Mouse (Mus musculus): ENCODE measurements around the gene Cdh6.
A peak's percentile ranks its signal among the peaks of the same experiment; 100 is the strongest.

Cdh6 gene

DNA sequence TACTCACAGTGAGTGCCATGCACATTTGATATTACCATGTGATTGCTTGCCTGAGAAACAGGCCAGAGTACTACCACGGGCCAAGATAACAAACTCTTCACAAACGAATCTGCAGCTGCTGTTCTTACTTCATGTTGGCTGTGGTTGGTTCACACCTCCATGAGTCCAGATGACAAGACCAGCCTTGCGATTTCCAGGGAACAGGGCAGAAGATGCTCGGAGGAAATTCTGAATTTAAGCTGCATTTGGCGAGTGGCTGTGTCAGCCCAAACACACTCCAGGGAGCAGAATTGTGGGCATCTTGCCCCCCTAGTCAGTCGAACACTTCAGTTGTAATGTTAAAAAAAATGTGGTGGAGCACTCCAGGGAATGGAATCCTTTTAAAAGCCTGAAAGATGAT is 18.1 kb downstream of the Cdh6 start:
- DNase-seq: no peak

DNA sequence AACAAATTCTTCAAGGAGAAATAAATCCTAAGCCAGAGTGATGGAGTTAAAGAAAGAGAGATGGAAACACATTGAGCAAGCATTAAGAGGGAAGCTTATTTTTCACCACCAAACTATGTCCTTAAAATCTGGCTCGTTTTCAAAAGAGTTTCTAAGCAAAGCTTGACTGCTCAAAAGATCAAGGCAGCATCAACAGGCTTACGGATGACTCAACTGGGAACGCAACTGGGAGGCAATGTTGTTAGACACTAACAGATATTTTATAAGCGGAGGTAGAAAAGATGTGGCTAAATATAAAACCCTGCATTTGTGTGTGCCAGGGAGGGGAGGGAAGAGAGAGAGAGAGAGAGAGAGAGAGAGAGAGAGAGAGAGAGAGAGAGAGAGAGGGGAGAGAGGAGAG is 31.5 kb downstream of the Cdh6 start:
- DNase-seq: no peak

GRCm38 (mm10) chr15:13139662-13140061 is 33.8 kb downstream of the Cdh6 start:
- DNase-seq: no peak

DNA sequence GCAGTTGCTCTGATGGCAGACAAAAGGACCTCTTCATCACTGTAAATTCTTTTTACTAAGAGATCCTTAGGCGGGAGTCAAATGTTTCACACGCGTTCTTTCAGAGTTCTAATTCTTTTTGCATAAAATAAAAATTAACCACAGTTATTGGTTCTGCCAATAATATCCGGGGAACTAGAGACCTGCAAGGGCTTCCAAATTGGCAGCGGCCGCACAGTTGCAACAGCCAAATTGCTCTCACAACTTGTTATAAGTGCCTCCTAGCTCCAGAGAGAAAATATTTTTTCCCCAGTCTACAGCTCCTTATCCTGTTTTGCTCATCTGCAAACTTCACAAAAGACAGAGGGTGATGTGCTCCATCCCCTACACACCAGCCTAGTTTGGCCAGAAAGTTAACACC is 36.3 kb downstream of the Cdh6 start:
- no peak for DNase-seq

GRCm38 (mm10) chr15:13134086-13134485 is 39.4 kb downstream of the Cdh6 start:
- peak; percentile 8 to 18 for DNase-seq

GRCm38 (mm10) chr15:13133370-13133769 is 40.1 kb downstream of the Cdh6 start:
- no peak for DNase-seq

- DNase-seq: no peak
Observed at GRCm38 (mm10) chr15:13132493-13132892, 41.0 kb downstream of the Cdh6 start.

- DNase-seq: no peak
Observed at GRCm38 (mm10) chr15:13130246-13130645, 43.2 kb downstream of the Cdh6 start.

- DNase-seq: no peak
Observed at GRCm38 (mm10) chr15:13100341-13100740, 73.1 kb downstream of the Cdh6 start.

GRCm38 (mm10) chr15:13097861-13098260 is 75.6 kb downstream of the Cdh6 start:
- DNase-seq: no peak

DNA sequence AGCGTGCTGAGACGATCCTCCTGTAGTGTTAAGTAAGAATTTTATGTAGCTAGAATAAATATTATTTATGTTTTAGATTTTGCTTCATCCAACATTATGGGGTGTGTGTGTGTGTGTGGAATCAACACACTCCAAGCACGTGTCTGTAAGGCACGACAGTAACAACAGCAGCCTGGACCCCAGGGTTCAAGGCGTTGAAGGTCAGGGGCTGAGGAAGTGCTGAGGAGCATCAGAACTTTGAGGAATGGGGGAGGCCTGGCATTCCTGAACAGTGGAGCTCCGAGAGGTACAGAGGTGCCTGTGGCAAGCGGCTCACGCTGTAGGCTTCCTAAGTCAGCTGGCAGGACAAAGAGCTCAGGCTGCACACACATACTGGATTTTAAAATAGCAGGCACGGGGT is 78.1 kb downstream of the Cdh6 start:
- DNase-seq: no peak

DNA sequence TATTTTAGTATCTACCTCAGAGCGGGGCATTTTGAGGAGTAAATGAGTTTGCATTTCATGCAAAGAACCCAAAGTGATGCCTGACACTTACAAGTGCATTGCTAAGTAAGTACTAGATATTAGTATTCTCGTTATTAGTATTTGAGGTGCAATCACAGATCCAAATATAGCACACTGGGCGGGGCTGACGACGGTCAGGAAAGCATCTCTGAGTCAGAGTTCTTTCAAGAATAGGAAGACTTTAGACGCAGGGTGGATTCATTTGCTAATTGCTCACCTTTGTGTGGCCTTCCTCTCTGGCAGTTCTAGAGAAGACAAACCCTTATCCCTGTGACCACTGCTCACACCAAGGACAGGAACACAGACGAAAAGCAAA is 78.6 kb downstream of the Cdh6 start:
- no peak for DNase-seq

DNA sequence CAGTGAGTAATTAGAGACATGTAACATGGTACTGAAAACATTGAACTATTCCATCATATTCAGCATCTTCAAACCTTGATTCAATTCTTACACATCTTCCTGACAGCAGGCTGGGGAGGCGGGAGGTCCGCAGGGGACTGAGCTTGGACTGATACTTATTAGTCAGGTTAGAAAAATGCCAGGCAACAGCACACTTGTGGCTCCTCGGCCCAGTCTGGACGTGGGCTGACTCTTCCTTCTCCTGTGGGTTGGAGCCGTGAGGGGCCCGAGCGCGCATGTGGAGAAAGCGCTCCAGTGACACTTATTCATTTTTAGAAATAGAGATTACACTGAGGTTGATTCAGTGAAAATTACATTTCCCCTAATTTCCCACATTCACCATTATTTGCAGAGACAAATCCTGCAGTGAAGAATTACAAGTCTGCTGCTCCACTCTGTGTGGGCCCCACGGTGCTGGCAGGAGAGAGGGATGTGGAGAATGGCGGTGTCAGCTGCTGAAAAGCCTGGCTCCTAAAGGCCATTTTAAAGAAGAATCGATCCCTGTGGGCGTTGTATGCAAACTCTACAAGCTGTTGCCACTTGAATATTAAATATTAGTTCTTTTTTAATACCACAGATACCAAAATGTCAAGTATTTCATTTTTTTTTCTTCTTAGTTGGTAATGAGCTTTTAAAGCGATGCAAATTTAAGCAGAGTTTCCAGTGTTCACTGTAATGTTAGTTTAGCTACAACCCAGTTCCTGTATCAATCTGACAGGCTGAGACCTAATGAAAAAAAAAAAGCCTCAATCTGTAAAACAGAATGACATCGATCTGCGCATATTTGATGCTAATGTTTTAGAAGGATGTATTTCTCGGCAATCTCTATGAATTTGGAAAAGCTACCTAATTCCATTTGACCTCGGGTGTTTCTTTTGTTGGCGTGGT is 79.3 kb downstream of the Cdh6 start:
- DNase-seq: no peak

- no peak for DNase-seq
Observed at GRCm38 (mm10) chr15:13092064-13092463, 81.4 kb downstream of the Cdh6 start.

DNA sequence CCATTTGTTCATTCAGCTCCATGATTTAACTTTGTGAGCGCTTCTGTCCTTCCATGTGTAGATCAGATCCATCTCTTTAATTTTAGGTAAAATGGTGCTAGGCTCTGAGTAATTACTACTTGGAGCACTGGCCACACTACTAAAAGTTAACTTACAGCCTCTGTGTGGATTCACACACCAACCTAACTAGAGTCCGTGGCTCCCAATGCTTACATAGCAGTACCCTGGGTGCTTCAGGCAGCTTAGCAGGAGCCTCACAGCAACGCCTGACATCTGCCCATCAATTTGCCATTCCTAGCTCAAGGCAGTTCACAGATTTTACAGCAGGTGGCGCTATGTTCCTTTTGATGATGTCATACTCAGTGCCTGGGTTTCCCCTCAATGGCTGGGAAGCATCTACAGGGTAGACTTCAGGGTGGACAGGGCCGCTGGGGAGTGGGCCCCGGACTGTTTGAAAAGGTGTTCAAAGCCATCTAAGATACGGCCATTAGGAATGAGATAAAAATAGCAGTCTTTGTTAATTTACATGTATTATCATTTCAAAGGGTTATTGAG is 84.9 kb downstream of the Cdh6 start:
- DNase-seq: peak; percentile 72

DNA sequence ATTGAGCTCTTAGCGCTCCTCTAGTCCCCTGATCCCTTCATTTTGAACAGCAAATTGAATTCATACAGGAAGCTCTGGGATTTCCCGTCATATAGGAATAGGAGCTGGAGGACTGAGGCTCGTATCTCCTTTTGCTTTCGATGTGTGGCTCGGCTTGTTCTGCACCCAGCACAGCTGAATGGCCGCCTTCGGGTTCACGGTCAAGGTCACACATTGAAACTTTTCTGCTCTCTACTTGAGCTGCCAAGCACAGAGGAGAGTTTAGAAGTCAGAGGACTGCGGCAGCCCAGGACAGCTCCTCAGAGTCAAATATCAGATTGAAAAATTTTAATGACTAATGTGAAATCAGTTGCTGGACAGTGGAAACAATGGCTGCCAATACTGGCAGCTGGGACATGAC is 88.7 kb downstream of the Cdh6 start:
- no peak for DNase-seq

GRCm38 (mm10) chr15:13076908-13077669 is 96.4 kb downstream of the Cdh6 start:
- no peak for DNase-seq

- no peak for DNase-seq
Observed at GRCm38 (mm10) chr15:13074047-13074446, 99.4 kb downstream of the Cdh6 start.

GRCm38 (mm10) chr15:13068213-13068516 is 105.3 kb downstream of the Cdh6 start:
- DNase-seq: no peak

- peak; percentile 10 to 16 for DNase-seq
Observed at GRCm38 (mm10) chr15:13067429-13068212, 105.9 kb downstream of the Cdh6 start.

DNA sequence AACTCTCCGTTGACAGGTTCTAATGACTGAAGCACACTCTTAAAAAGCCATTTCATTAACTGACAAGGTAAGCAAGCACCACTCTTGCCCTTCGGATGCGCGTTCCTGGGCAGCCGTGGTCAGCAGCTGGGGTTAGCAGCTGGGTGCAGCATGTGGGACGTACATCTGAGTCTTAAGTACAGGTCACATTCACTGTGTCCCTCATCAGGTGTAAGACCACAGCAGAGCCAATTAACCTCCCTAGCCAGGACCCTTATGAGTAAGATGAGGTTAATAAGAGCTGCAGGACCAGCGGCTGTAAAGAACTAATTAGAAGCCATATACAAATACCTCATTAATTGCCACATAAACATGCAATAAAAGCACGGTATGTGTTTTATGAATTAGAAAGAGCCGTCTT is 106.7 kb downstream of the Cdh6 start:
- DNase-seq: peak in 1 of 2 experiments; percentile 22

- DNase-seq: no peak
Observed at GRCm38 (mm10) chr15:13063633-13064032, 109.8 kb downstream of the Cdh6 start.

DNA sequence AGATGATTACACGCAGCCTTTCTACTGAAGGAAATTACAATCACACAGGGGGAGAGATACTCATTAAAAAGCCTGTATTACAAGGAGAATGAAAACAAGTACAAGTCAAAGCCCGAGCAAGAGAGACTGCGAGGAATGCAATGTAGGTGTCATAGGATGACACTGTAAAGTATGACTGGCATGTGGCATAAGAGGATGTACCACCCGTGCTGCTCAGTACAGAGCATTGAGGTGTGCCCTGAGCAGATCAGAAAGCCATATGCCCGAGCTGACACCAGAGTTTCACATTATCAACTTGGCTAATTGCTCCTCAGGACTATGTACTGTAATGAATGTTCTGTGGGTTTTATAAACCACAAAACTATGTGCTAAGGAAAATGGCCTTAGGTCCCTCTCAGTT is 115.7 kb downstream of the Cdh6 start:
- no peak for DNase-seq

Measured in kidney, postnatal 4 days (tissue).